Mouse (Mus musculus): ENCODE results near the gene BC051665. TPM values are rescaled to one million over a fixed set of nuclear protein-coding genes. Genes with fewer than 3 reads are reported as not detected.

BC051665 gene
- polyA plus RNA-seq, 1 experiment from 2014 or later: not detected

- no peak for ATAC-seq (ENCODE audit: insufficient read depth)
Observed at GRCm38 (mm10) chr13:60744736-60745135, 41.4 kb downstream of the BC051665 start.

GRCm38 (mm10) chr13:60744078-60744460 lies 42.1 kb downstream of the BC051665 start:
- peak; percentile 91 for DNase-seq
- Histone ChIP-seq H3K9me3 (ENCODE audit: low read depth, low read length) (no peaks in the 10 kb centered on the region), H3K4me3 (ENCODE audit: low read depth, low read length) (no peak overlapping the region), H3K36me3 (ENCODE audit: insufficient read depth) (no peaks in the 10 kb centered on the region), H3K4me2 (no peak overlapping the region), H3K27me3 (ENCODE audit: insufficient read depth, low read length) (no peaks in the 10 kb centered on the region), H3K9ac (no peak overlapping the region), H3K27ac (ENCODE audit: low read depth) (no peak overlapping the region), H3K4me1 (ENCODE audit: insufficient read depth) (no peaks in the 10 kb centered on the region)
- peak; percentile 68 for ATAC-seq (ENCODE audit: insufficient read depth)
- peak; percentile 97 for TF ChIP-seq CTCF (IDR thresholded peaks at IDR 0.05; ENCODE audit: low read depth)
- WGBS: 31% methylated on average over 7 of the region's 7 CpGs

More at GRCm38 (mm10) chr13:60744736-60745135, 41.4 kb downstream of the BC051665 start:
- H3K4me3 ChIP-seq (ENCODE audit: low read depth, low read length): no peak overlapping the region
- H3K9ac ChIP-seq: no peak overlapping the region
- no peaks in the 10 kb centered on the region for H3K27me3 ChIP-seq (ENCODE audit: insufficient read depth, low read length)
- H3K4me2 ChIP-seq: no peak overlapping the region
- no peaks in the 10 kb centered on the region for H3K9me3 ChIP-seq (ENCODE audit: low read depth, low read length)
- no peaks in the 10 kb centered on the region for H3K4me1 ChIP-seq (ENCODE audit: insufficient read depth)
- no peak for DNase-seq
- TF ChIP-seq CTCF (IDR thresholded peaks at IDR 0.05; ENCODE audit: low read depth): no peak
- WGBS: 83% methylated on average over 3 of the region's 3 CpGs
- no peak overlapping the region for H3K27ac ChIP-seq (ENCODE audit: low read depth)
- H3K36me3 ChIP-seq (ENCODE audit: insufficient read depth): peaks cover 4% of the 10 kb centered on the region; the same call in 1 of the 2 replicates

- DNase-seq: peak; percentile 43
- H3K27ac ChIP-seq (ENCODE audit: low read depth): no peak overlapping the region
- WGBS: 69% methylated on average over 13 of the region's 13 CpGs
- TF ChIP-seq CTCF (IDR thresholded peaks at IDR 0.05; ENCODE audit: low read depth): no peak
- H3K4me2 ChIP-seq: no peak overlapping the region
- peak; percentile 15 for ATAC-seq (ENCODE audit: insufficient read depth)
- no peaks in the 10 kb centered on the region for H3K4me1 ChIP-seq (ENCODE audit: insufficient read depth)
- no peaks in the 10 kb centered on the region for H3K9me3 ChIP-seq (ENCODE audit: low read depth, low read length)
- no peaks in the 10 kb centered on the region for H3K27me3 ChIP-seq (ENCODE audit: insufficient read depth, low read length)
- H3K9ac ChIP-seq: no peak overlapping the region
- no peaks in the 10 kb centered on the region for H3K36me3 ChIP-seq (ENCODE audit: insufficient read depth)
- no peak overlapping the region for H3K4me3 ChIP-seq (ENCODE audit: low read depth, low read length)
Observed at GRCm38 (mm10) chr13:60743381-60744077, 42.6 kb downstream of the BC051665 start.

- Histone ChIP-seq H3K27ac (ENCODE audit: low read depth) (no peak overlapping the region), H3K4me1 (ENCODE audit: insufficient read depth) (peaks cover 2% of the 10 kb centered on the region; the same call in 1 of the 2 replicates), H3K27me3 (ENCODE audit: insufficient read depth, low read length) (no peaks in the 10 kb centered on the region), H3K4me3 (ENCODE audit: low read depth, low read length) (no peak overlapping the region), H3K4me2 (no peak overlapping the region), H3K9me3 (ENCODE audit: low read depth, low read length) (no peaks in the 10 kb centered on the region), H3K36me3 (ENCODE audit: insufficient read depth) (no peaks in the 10 kb centered on the region), H3K9ac (no peak overlapping the region)
- DNase-seq (no peak), ATAC-seq (ENCODE audit: insufficient read depth) (no peak)
- no peak for TF ChIP-seq CTCF (IDR thresholded peaks at IDR 0.05; ENCODE audit: low read depth)
- WGBS: 80% methylated on average over 3 of the region's 3 CpGs
Observed at GRCm38 (mm10) chr13:60742611-60743010, 43.6 kb downstream of the BC051665 start.

- no peaks in the 10 kb centered on the region for H3K9me3 ChIP-seq (ENCODE audit: low read depth, low read length)
- H3K27ac ChIP-seq (ENCODE audit: low read depth): no peak overlapping the region
- ATAC-seq (ENCODE audit: insufficient read depth) (no peak), DNase-seq (peak; percentile 15)
- peaks cover 10% of the 10 kb centered on the region; the same call in 1 of the 2 replicates for H3K4me1 ChIP-seq (ENCODE audit: insufficient read depth)
- no peaks in the 10 kb centered on the region for H3K36me3 ChIP-seq (ENCODE audit: insufficient read depth)
- no peak overlapping the region for H3K4me3 ChIP-seq (ENCODE audit: low read depth, low read length)
- no peaks in the 10 kb centered on the region for H3K27me3 ChIP-seq (ENCODE audit: insufficient read depth, low read length)
- no peak overlapping the region for H3K9ac ChIP-seq
- H3K4me2 ChIP-seq: no peak overlapping the region
- peak; percentile 34 for TF ChIP-seq CTCF (IDR thresholded peaks at IDR 0.05; ENCODE audit: low read depth)
- WGBS: 91% methylated on average over 6 of the region's 6 CpGs
Observed at GRCm38 (mm10) chr13:60740248-60740647, 45.9 kb downstream of the BC051665 start.

GRCm38 (mm10) chr13:60738429-60738828 lies 47.7 kb downstream of the BC051665 start:
- TF ChIP-seq CTCF (IDR thresholded peaks at IDR 0.05; ENCODE audit: low read depth): peak; percentile 88

GRCm38 (mm10) chr13:60737632-60738324 lies 48.4 kb downstream of the BC051665 start:
- no peaks in the 10 kb centered on the region for H3K36me3 ChIP-seq (ENCODE audit: insufficient read depth)
- H3K4me3 ChIP-seq (ENCODE audit: low read depth, low read length): peak overlapping the region; percentile 14; the same call in 1 of the 2 replicates
- TF ChIP-seq CTCF (IDR thresholded peaks at IDR 0.05; ENCODE audit: low read depth): no peak
- no peaks in the 10 kb centered on the region for H3K27me3 ChIP-seq (ENCODE audit: insufficient read depth, low read length)
- peak overlapping the region; percentile 56 for H3K4me2 ChIP-seq
- peaks cover 10% of the 10 kb centered on the region; the same call in 1 of the 2 replicates for H3K4me1 ChIP-seq (ENCODE audit: insufficient read depth)
- H3K27ac ChIP-seq (ENCODE audit: low read depth): peak overlapping the region; percentile 61
- DNase-seq (peak; percentile 98), ATAC-seq (ENCODE audit: insufficient read depth) (peak; percentile 89)
- H3K9ac ChIP-seq: no peak overlapping the region
- 9% methylated on average over 9 of the region's 9 CpGs for WGBS
- no peaks in the 10 kb centered on the region for H3K9me3 ChIP-seq (ENCODE audit: low read depth, low read length)

More at GRCm38 (mm10) chr13:60738429-60738828, 47.7 kb downstream of the BC051665 start:
- Histone ChIP-seq H3K9me3 (ENCODE audit: low read depth, low read length) (no peaks in the 10 kb centered on the region), H3K4me3 (ENCODE audit: low read depth, low read length) (peak overlapping the region; percentile 14; the same call in 1 of the 2 replicates), H3K27me3 (ENCODE audit: insufficient read depth, low read length) (no peaks in the 10 kb centered on the region), H3K27ac (ENCODE audit: low read depth) (peak overlapping the region; percentile 61), H3K36me3 (ENCODE audit: insufficient read depth) (no peaks in the 10 kb centered on the region), H3K9ac (no peak overlapping the region), H3K4me2 (peak overlapping the region; percentile 56), H3K4me1 (ENCODE audit: insufficient read depth) (peaks cover 10% of the 10 kb centered on the region; the same call in 1 of the 2 replicates)
- DNase-seq (peak; percentile 95), ATAC-seq (ENCODE audit: insufficient read depth) (peak; percentile 74)
- 7% methylated on average over 9 of the region's 9 CpGs for WGBS
